Mouse (Mus musculus) heart, adult 2 months (tissue): Measurements from ENCODE around the gene Iqce. TPM values are rescaled to one million over a fixed set of nuclear protein-coding genes. Genes with fewer than 3 reads are reported as not detected.
A peak's percentile ranks its signal among the peaks of the same experiment; 100 is the strongest.

Source experiments
- DNase-seq, 2 experiments: peaks; one replicate each; pipeline ENCODE4 v3.0.0; 2021
- H3K27ac ChIP-seq: fragments of 200-600 bp; 2 replicates; pipeline ENCODE4 v1.8.1; 2022
- H3K27me3 ChIP-seq: fragments of 200-500 bp; 2 replicates; pipeline ENCODE4 v1.6.1; 2012; ENCODE audit warnings: mild to moderate bottlenecking, low read length, inconsistent platforms, mixed read lengths; ENCODE audit not compliant: control insufficient read depth, insufficient read depth
- H3K36me3 ChIP-seq: fragments of 200-500 bp; 2 replicates; pipeline ENCODE4 v1.6.1; 2012; ENCODE audit warnings: low read length, inconsistent platforms; ENCODE audit not compliant: control insufficient read depth, insufficient read depth
- H3K4me1 ChIP-seq: fragments of 200-500 bp; 2 replicates; pipeline ENCODE4 v1.6.1; 2011; ENCODE audit warnings: low read length; ENCODE audit not compliant: control insufficient read depth, insufficient read depth
- H3K4me3 ChIP-seq: fragments of 200-600 bp; 2 replicates; pipeline ENCODE4 v1.8.1; 2022
- H3K79me2 ChIP-seq: fragments of 200-500 bp; replicated peaks from 2 replicates; pipeline ENCODE4 v1.6.1; 2012; ENCODE audit warnings: mild to moderate bottlenecking, inconsistent platforms, low read length, moderate library complexity, mixed read lengths; ENCODE audit not compliant: control insufficient read depth, insufficient read depth
- H3K9ac ChIP-seq: fragments of 200-500 bp; 2 replicates; pipeline ENCODE4 v1.6.1; 2012; ENCODE audit warnings: low read depth, mild to moderate bottlenecking, control low read depth, inconsistent platforms, low read length, mixed read lengths
- CTCF ChIP-seq: fragments of 200-600 bp; IDR thresholded peaks from 2 replicates; pipeline ENCODE4 v1.8.1; 2022; ENCODE audit warnings: antibody characterized with exemption, mild to moderate bottlenecking, moderate library complexity
- EP300 ChIP-seq: fragments of 200-500 bp; IDR thresholded peaks from 2 replicates; pipeline ENCODE4 v1.6.1; 2011; ENCODE audit warnings: low read depth, low read length, control low read depth; ENCODE audit not compliant: insufficient read depth
- POLR2A ChIP-seq: fragments of 200-500 bp; IDR thresholded peaks from 2 replicates; pipeline ENCODE4 v1.6.1; 2011; ENCODE audit warnings: mild to moderate bottlenecking, low read depth, low read length, control low read depth; ENCODE audit not compliant: insufficient read depth
- WGBS: fragments of 180-500 bp; shearing (Covaris S2); methylation state at CpG from one replicate; pipeline ENCODE4 v1.1.7; 2018; 5-methylcytosine and 5-hydroxymethylcytosine counted together
- intact Hi-C: fragments of 180-260 bp; cut with DNase I; formaldehyde crosslinking; loops from one replicate; pipeline ENCODE4 v1.15.1; 2025
- polyA plus RNA-seq: library from polyadenylated mRNA; depleted of rRNA; stranded (reverse); fragments of >200 nt; gene quantifications from 2 replicates; pipeline ENCODE4 v1.2.3, GENCODE M21; 2012
- total RNA-seq, 2 experiments: library from RNA; stranded (reverse); gene quantifications; 2 replicates each; pipeline ENCODE4 v1.2.3; 2021

Iqce gene
- total and polyA plus RNA-seq, 3 experiments, result 3.7 to 7.1 (median 5.8) TPM

DNA sequence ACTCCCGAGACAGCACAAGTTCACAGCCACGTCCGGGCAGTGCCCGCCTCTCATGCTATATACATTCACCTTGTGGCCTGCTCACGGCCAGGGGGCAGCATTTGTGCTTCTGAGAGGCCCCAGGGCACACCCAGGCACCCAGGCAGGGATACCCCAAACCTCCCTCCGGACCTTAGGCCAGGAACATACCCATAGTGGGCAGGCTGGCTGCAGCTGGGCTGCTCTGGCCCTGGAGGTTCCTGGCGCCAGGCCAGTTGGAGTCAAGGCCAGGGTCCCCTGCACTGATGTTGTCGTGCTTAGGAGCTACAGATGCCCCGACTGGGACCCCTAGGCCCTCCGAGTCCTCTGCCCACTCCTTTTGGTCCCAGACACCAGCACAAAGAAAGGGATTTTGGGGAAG lies 80.7 kb downstream of the Iqce start:
- Histone ChIP-seq H3K36me3 (no peaks in the 10 kb centered on the region), H3K79me2 (no peaks in the 10 kb centered on the region), H3K4me1 (no peaks in the 10 kb centered on the region), H3K27ac (no peak overlapping the region), H3K9ac (no peak overlapping the region), H3K4me3 (no peak overlapping the region), H3K27me3 (no peaks in the 10 kb centered on the region)
- no peak for TF ChIP-seq POLR2A
- 71% methylated on average over 10 of the region's 10 CpGs for WGBS
- DNase-seq, result no peak
- intact Hi-C loops, result no loop called here

DNA sequence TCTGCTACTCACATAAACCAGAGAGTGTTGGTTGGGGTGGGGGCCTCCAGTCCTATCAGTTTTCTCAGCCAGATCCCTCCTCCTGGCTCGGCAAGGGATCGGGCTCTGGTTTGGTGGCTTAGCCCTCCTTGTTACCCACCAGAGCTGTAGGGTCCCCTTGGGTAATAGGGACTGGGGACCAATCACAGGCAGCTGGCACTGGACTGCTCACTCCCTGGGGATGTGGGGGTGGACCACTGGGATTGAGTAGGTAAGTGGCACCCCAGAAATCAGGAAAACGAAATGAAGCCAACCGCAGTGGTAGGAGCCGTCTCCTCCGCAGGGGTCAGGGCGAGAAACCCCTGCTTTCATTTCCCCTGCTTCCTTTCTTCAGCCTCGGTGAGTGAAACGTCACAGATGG lies 81.1 kb downstream of the Iqce start:
- WGBS, result 75% methylated on average over 9 of the region's 9 CpGs

DNA sequence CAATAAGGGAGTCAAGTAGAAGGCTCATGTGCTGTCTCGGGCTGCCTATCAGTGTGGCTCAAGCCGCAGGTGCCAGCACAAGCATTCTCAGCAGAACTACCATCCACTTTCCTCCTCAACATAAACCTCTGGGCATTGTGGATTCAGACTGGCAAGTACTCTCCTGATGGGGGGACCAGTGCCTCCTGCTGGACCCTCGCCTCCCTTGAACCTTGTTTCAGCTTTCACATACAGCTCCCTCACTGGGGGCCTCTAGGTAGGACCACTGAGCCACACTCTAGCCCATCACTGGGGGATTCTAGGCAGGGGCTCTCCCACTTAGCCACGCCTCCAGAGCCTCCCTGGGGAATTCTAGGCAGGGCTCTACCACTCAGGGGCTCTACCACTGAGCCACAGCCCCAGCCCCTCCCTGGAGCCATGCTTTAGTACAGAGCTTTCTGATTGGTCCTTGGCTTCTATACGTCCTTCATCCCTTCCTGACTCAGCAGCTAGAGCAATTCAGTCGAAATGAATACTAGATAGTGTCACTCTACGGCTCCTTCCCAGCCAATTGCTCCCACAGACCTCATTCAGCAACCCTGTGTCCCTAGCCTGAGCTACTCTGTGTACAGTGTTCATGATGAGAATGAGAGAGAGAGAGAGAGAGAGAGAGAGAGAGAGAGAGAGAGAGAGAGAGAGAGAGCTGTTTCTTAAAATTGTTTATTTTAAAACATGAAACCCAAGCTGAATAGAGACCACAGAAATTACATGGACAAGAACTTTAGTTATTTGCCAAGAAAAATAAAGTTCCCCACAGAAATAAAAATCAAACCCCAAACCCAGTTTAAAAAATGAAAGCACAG lies 82.1 kb downstream of the Iqce start:
- WGBS, result 57% methylated on average over 7 of the region's 7 CpGs
- H3K79me2 ChIP-seq, result no peaks in the 10 kb centered on the region
- DNase-seq, result no peak

More for the DNA sequence above, 81.1 kb downstream of the Iqce start:
- Histone ChIP-seq H3K4me1 (no peaks in the 10 kb centered on the region), H3K27me3 (no peaks in the 10 kb centered on the region), H3K27ac (no peak overlapping the region), H3K9ac (no peak overlapping the region), H3K4me3 (no peak overlapping the region), H3K36me3 (no peaks in the 10 kb centered on the region), H3K79me2 (no peaks in the 10 kb centered on the region)
- DNase-seq, result no peak
- no peak for TF ChIP-seq CTCF
- no peak for TF ChIP-seq POLR2A
- TF ChIP-seq EP300, result no peak
- intact Hi-C loops, result no loop called here

DNA sequence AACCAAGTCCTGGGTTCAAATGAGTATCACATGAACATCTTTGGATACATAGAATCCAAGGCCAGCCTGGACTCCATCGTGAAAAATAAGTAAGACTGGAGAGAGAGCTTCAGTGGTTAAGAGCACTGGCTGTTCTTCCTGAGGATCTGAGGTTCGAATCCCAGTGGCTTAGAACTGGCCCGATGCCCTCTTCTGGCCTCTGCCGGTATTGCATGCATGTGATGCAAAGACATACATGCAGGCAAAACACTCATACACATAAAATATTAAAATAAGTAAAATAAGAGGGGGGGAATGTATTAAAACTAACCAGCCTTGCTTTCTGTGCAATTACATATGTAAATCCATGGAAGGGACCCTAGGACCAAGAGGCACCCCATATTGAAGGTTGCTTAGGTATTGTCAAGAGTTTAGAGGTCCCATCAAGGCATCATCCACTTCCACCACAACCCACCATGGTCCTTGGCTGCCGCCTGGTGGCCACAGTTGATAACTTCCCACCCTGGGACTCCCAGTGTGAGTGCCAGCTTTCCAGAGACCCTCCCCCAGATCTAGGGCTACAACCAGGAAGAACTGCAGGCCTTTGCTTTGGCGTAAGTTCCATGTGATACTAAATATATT lies 82.9 kb downstream of the Iqce start:
- Histone ChIP-seq H3K4me3 (no peak overlapping the region), H3K27ac (no peak overlapping the region), H3K36me3 (no peaks in the 10 kb centered on the region), H3K27me3 (no peaks in the 10 kb centered on the region), H3K79me2 (no peaks in the 10 kb centered on the region), H3K9ac (no peak overlapping the region), H3K4me1 (no peaks in the 10 kb centered on the region)
- WGBS, result 18% methylated on average over 6 of the region's 6 CpGs
- intact Hi-C loops, result loop anchor here (1.0 kb wide), 2 partner anchors 51 to 79 kb away; no protein-coding TSS in a partner anchor
- DNase-seq, result peak; percentile 76 to 84
- TF ChIP-seq POLR2A (no peak; the same call in 1 of the 2 replicates), EP300 (peak; percentile 86), CTCF (peak; percentile 85)

More for the DNA sequence above, 82.1 kb downstream of the Iqce start:
- intact Hi-C loops, result loop anchor here (1.0 kb wide), 2 partner anchors 52 to 80 kb away; no protein-coding TSS in a partner anchor
- no peak for TF ChIP-seq POLR2A
- TF ChIP-seq CTCF, result no peak
- no peak for TF ChIP-seq EP300
- Histone ChIP-seq H3K27me3 (no peaks in the 10 kb centered on the region), H3K27ac (no peak overlapping the region), H3K4me1 (no peaks in the 10 kb centered on the region), H3K4me3 (no peak overlapping the region), H3K9ac (no peak overlapping the region), H3K36me3 (no peaks in the 10 kb centered on the region)

DNA sequence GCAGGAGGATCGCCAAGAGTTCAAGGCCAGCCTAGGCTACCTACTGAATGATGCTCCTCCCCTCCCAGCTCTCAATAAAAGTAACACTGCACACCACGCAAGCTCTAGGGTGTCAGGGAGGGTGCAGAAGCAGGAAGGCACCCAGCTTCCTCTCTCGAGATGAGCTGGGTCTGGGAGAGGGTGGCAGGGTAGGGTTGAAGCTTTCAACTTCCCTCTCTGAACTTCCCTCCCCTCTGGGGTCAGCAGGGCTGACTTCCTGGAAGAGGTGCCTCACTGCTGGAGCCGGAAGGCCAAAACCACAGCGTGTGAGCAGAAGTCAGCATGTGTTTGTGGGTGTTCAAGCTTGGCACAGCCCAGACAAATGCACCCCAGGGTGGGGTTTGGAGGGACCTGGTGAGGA lies 84.5 kb downstream of the Iqce start:
- Histone ChIP-seq H3K36me3 (no peaks in the 10 kb centered on the region), H3K9ac (no peak overlapping the region), H3K4me1 (no peaks in the 10 kb centered on the region), H3K27me3 (no peaks in the 10 kb centered on the region), H3K79me2 (no peaks in the 10 kb centered on the region), H3K27ac (no peak overlapping the region; the same call in 1 of the 2 replicates), H3K4me3 (no peak overlapping the region)
- intact Hi-C loops, result no loop called here
- TF ChIP-seq CTCF (no peak), POLR2A (no peak), EP300 (no peak)
- 57% methylated on average over 5 of the region's 5 CpGs for WGBS
- DNase-seq, result peak; percentile 57 to 82

DNA sequence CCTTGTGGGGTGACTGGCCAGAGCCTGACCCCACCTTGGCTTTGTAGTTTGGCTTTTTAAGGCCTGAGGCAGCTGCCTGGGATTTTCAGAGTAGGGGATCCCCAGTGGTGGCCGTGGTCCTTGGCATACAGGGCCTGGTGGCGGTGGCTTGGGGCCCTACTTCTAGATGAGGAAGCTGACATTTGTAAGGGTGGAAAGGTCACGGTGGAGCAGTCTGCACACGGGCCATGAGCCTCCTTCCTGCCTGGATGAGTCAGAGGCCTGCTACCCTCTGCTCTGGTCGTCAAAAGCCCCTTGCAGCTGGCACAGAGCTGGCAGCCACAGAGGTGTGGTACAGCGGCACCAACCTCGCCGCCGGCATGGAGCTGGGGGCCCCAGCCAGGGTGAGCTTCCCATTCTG lies 85.5 kb downstream of the Iqce start:
- TF ChIP-seq POLR2A, result no peak
- no peak for TF ChIP-seq CTCF
- TF ChIP-seq EP300, result no peak
- Histone ChIP-seq H3K4me1 (0 out of 2 replicates have a peak, but pooled peaks cover under 1% of the 10 kb centered on the region), H3K79me2 (no peaks in the 10 kb centered on the region), H3K27ac (no peak overlapping the region), H3K36me3 (no peaks in the 10 kb centered on the region), H3K9ac (no peak overlapping the region), H3K27me3 (no peaks in the 10 kb centered on the region), H3K4me3 (no peak overlapping the region)
- DNase-seq, result peak in 1 of 2 experiments; percentile 68
- intact Hi-C loops, result no loop called here
- WGBS, result 65% methylated on average over 9 of the region's 9 CpGs
